Mouse (Mus musculus) left cerebral cortex, postnatal 25 days (tissue): ENCODE results near the gene Gm11559. TPM values are rescaled to one million over a fixed set of nuclear protein-coding genes. Genes with fewer than 3 reads are reported as not detected.
"Not testable (repeated sequence)": the region's sequence is repeated elsewhere in the genome, so short reads cannot be mapped to it uniquely, and the experiment has no call there.

Experiments
- DNase-seq, 2 experiments: peaks; one replicate each; pipeline ENCODE4 v3.0.0; 2022; ENCODE audit warnings: low spot score in 2 of 2, mixed read lengths in 1 of 2
- intact Hi-C: fragments of 180-260 bp; cut with DNase I; formaldehyde crosslinking; loops from one replicate; pipeline ENCODE4 v1.15.1; 2025
- total RNA-seq, 2 experiments: library from RNA; stranded (reverse); gene quantifications; 2 replicates each; pipeline ENCODE4 v1.2.3; 2021

Gm11559 gene
- total RNA-seq, result not detected

GRCm38 (mm10) chr11:99864176-99864575, at the start of gene Gm11559:
TSS of gene Gm11559 (plus strand) at chr11:99864476.
- DNase-seq, intact Hi-C loops: not testable (repeated sequence)

- intact Hi-C loops, DNase-seq: not testable (repeated sequence)
Observed at GRCm38 (mm10) chr11:99815566-99815965, 48.7 kb upstream of the Gm11559 start, which contains the start of gene Gm11564. TSS of gene Gm11564 (minus strand) at chr11:99815666.

GRCm38 (mm10) chr11:99837966-99838365, 26.3 kb upstream of the Gm11559 start, which contains the start of gene 2300003K06Rik:
TSS of gene 2300003K06Rik (minus strand) at chr11:99838066.
- intact Hi-C loops, result no loop called here
- DNase-seq, result no peak

GRCm38 (mm10) chr11:99842185-99842584, 22.1 kb upstream of the Gm11559 start:
- intact Hi-C loops, result no loop called here
- DNase-seq, result no peak

GRCm38 (mm10) chr11:99846746-99847145, 17.5 kb upstream of the Gm11559 start:
- intact Hi-C loops, result no loop called here
- DNase-seq, result no peak

- intact Hi-C loops, result no loop called here
- no peak for DNase-seq
Observed at GRCm38 (mm10) chr11:99851508-99851907, 12.8 kb upstream of the Gm11559 start, which contains the start of gene Krtap4-16. TSS of gene Krtap4-16 (minus strand) at chr11:99851608.

- intact Hi-C loops, result no loop called here
- no peak for DNase-seq
Observed at GRCm38 (mm10) chr11:99854121-99854520, 10.2 kb upstream of the Gm11559 start.

GRCm38 (mm10) chr11:99857617-99858016, 6.7 kb upstream of the Gm11559 start, which contains the start of gene Gm11568:
TSS of gene Gm11568 (plus strand) at chr11:99857917.
- intact Hi-C loops, result no loop called here
- no peak for DNase-seq

GRCm38 (mm10) chr11:99858761-99859160, 5.5 kb upstream of the Gm11559 start:
- intact Hi-C loops, result no loop called here
- no peak for DNase-seq

- DNase-seq, intact Hi-C loops: not testable (repeated sequence)
Observed at GRCm38 (mm10) chr11:99873089-99873488, 8.8 kb downstream of the Gm11559 start, which contains the start of gene Krtap9-1. TSS of gene Krtap9-1 (plus strand) at chr11:99873389.

- DNase-seq, intact Hi-C loops: not testable (repeated sequence)
Observed at GRCm38 (mm10) chr11:99878887-99879286, 14.6 kb downstream of the Gm11559 start, which contains the start of gene Gm11567. TSS of gene Gm11567 (plus strand) at chr11:99879187.

GRCm38 (mm10) chr11:99907620-99908019, 43.3 kb downstream of the Gm11559 start, which contains the start of gene Krtap31-1:
TSS of gene Krtap31-1 (plus strand) at chr11:99907920.
- intact Hi-C loops, result no loop called here
- no peak for DNase-seq

GRCm38 (mm10) chr11:99914451-99914850, 50.2 kb downstream of the Gm11559 start, which contains the start of gene Gm11565:
TSS of gene Gm11565 (plus strand) at chr11:99914751.
- intact Hi-C loops, result no loop called here
- DNase-seq, result no peak

Other genes starting within 250 kb of the Gm11559 start
- gene Krtap2-4, start 249.6 kb upstream of the Gm11559 start, total RNA-seq, result not detected
- gene Gm11562, start 244.0 kb upstream of the Gm11559 start, total RNA-seq, result not detected
- gene Krtap4-1, start 236.2 kb upstream of the Gm11559 start, total RNA-seq, result not detected
- not detected for gene Krtap4-2, start 229.4 kb upstream of the Gm11559 start, total RNA-seq
- not detected for gene Krtap4-7, start 220.4 kb upstream of the Gm11559 start, total RNA-seq
- not detected for gene Gm11555, start 214.2 kb upstream of the Gm11559 start, total RNA-seq
- gene Gm11563, start 205.5 kb upstream of the Gm11559 start, total RNA-seq, result not detected
- gene Krtap4-6, start 198.5 kb upstream of the Gm11559 start, total RNA-seq, result not detected
- gene Gm14190, start 173.7 kb upstream of the Gm11559 start, total RNA-seq, result not detected
- gene Gm14180, start 130.2 kb upstream of the Gm11559 start, total RNA-seq, result not detected
- gene Gm11595, start 91.6 kb upstream of the Gm11559 start, total RNA-seq, result not detected
- not detected for gene Krtap4-8, start 83.8 kb upstream of the Gm11559 start, total RNA-seq
- gene Krtap4-9, start 79.3 kb upstream of the Gm11559 start, total RNA-seq, result not detected
- gene Gm11596, start 71.0 kb upstream of the Gm11559 start, total RNA-seq, result not detected
- not detected for gene Gm11569, start 65.5 kb upstream of the Gm11559 start, total RNA-seq
- not detected for gene Gm11554, start 60.0 kb upstream of the Gm11559 start, total RNA-seq
- gene Krtap4-13, start 54.6 kb upstream of the Gm11559 start, total RNA-seq, result not detected
- not detected for gene Gm11564, start 48.8 kb upstream of the Gm11559 start, total RNA-seq
- gene 2300003K06Rik, start 26.4 kb upstream of the Gm11559 start, total RNA-seq, result not detected
- not detected for gene Krtap4-16, start 12.9 kb upstream of the Gm11559 start, total RNA-seq
- not detected for gene Gm11568, start 6.6 kb upstream of the Gm11559 start, total RNA-seq
- not detected for gene Krtap9-1, start 8.9 kb downstream of the Gm11559 start, total RNA-seq
- not detected for gene Gm11567, start 14.7 kb downstream of the Gm11559 start, total RNA-seq
- not detected for gene Krtap31-1, start 43.4 kb downstream of the Gm11559 start, total RNA-seq
- not detected for gene Gm11565, start 50.3 kb downstream of the Gm11559 start, total RNA-seq
- gene Krtap31-2, start 71.8 kb downstream of the Gm11559 start, total RNA-seq, result not detected
- not detected for gene Krtap9-5, start 84.0 kb downstream of the Gm11559 start, total RNA-seq
- gene Krtap29-1, start 114.6 kb downstream of the Gm11559 start, total RNA-seq, result not detected
- not detected for gene Krtap16-1, start 122.1 kb downstream of the Gm11559 start, total RNA-seq
- not detected for gene Krtap17-1, start 129.5 kb downstream of the Gm11559 start, total RNA-seq
- gene Krt33a, start 151.7 kb downstream of the Gm11559 start, total RNA-seq, result not detected
- not detected for gene Krt33b, start 165.4 kb downstream of the Gm11559 start, total RNA-seq
- not detected for gene Krt34, start 177.1 kb downstream of the Gm11559 start, total RNA-seq
- gene Krt31, start 186.1 kb downstream of the Gm11559 start, total RNA-seq, result not detected
- gene Krt32, start 223.8 kb downstream of the Gm11559 start, total RNA-seq, result not detected
- gene Krt35, start 231.8 kb downstream of the Gm11559 start, total RNA-seq, result not detected
- not detected for gene Krt36, start 241.2 kb downstream of the Gm11559 start, total RNA-seq